Mouse (Mus musculus): ENCODE data around the gene Smarcb1. TPM values are rescaled to one million over a fixed set of nuclear protein-coding genes. Genes with fewer than 3 reads are reported as not detected.

Smarcb1 gene
- polyA plus RNA-seq, 1 experiment = 34.1 TPM

GRCm38 (mm10) chr10:75854791-75855190 lies 66.6 kb downstream of the Smarcb1 start:
- WGBS = 83% methylated on average over 6 of the region's 6 CpGs
- H3K4me1 ChIP-seq (ENCODE audit: control insufficient read depth, insufficient read depth, insufficient read length, low read length) = peaks cover 4% of the 10 kb centered on the region; the same call in 1 of the 2 replicates
- H3K27me3 ChIP-seq (ENCODE audit: control insufficient read depth, insufficient read depth, low read length) = no peaks in the 10 kb centered on the region
- TF ChIP-seq CTCF (IDR thresholded peaks at IDR 0.05; ENCODE audit: extremely low read depth, insufficient read length, insufficient replicate concordance, low read depth, low read length) (no peak), POLR2A (IDR thresholded peaks at IDR 0.05; ENCODE audit: low read depth, low read length) (no peak)
- no peak overlapping the region for H3K27ac ChIP-seq (ENCODE audit: insufficient read depth, low read depth, low read length)
- no peak overlapping the region for H3K4me3 ChIP-seq (ENCODE audit: low read depth, low read length)
- H3K36me3 ChIP-seq (ENCODE audit: control insufficient read depth, insufficient read depth, low read length) = no peaks in the 10 kb centered on the region

GRCm38 (mm10) chr10:75854096-75854495 lies 67.3 kb downstream of the Smarcb1 start:
- H3K36me3 ChIP-seq (ENCODE audit: control insufficient read depth, insufficient read depth, low read length) = no peaks in the 10 kb centered on the region
- no peak for TF ChIP-seq POLR2A (IDR thresholded peaks at IDR 0.05; ENCODE audit: low read depth, low read length)
- no peak for TF ChIP-seq CTCF (IDR thresholded peaks at IDR 0.05; ENCODE audit: extremely low read depth, insufficient read length, insufficient replicate concordance, low read depth, low read length)
- no peak overlapping the region for H3K27ac ChIP-seq (ENCODE audit: insufficient read depth, low read depth, low read length)
- no peak overlapping the region for H3K4me3 ChIP-seq (ENCODE audit: low read depth, low read length)
- peaks cover 3% of the 10 kb centered on the region; the same call in 1 of the 2 replicates for H3K4me1 ChIP-seq (ENCODE audit: control insufficient read depth, insufficient read depth, insufficient read length, low read length)
- no peaks in the 10 kb centered on the region for H3K27me3 ChIP-seq (ENCODE audit: control insufficient read depth, insufficient read depth, low read length)
- WGBS = 65% methylated on average over 5 of the region's 5 CpGs

- H3K4me1 ChIP-seq (ENCODE audit: control insufficient read depth, insufficient read depth, insufficient read length, low read length) = no peaks in the 10 kb centered on the region
- no peaks in the 10 kb centered on the region for H3K36me3 ChIP-seq (ENCODE audit: control insufficient read depth, insufficient read depth, low read length)
- no peaks in the 10 kb centered on the region for H3K27me3 ChIP-seq (ENCODE audit: control insufficient read depth, insufficient read depth, low read length)
- TF ChIP-seq CTCF (IDR thresholded peaks at IDR 0.05; ENCODE audit: extremely low read depth, insufficient read length, insufficient replicate concordance, low read depth, low read length) = peak; percentile 55; the same call in 1 of the 2 replicates
- no peak for TF ChIP-seq POLR2A (IDR thresholded peaks at IDR 0.05; ENCODE audit: low read depth, low read length)
- 12% methylated on average over 10 of the region's 10 CpGs for WGBS
- no peak overlapping the region for H3K4me3 ChIP-seq (ENCODE audit: low read depth, low read length)
- no peak overlapping the region for H3K27ac ChIP-seq (ENCODE audit: insufficient read depth, low read depth, low read length)
Measured at GRCm38 (mm10) chr10:75853452-75853851, 68.0 kb downstream of the Smarcb1 start.

- Histone ChIP-seq H3K27ac (ENCODE audit: insufficient read depth, low read depth, low read length) (no peak overlapping the region), H3K27me3 (ENCODE audit: control insufficient read depth, insufficient read depth, low read length) (no peaks in the 10 kb centered on the region), H3K4me1 (ENCODE audit: control insufficient read depth, insufficient read depth, insufficient read length, low read length) (no peaks in the 10 kb centered on the region), H3K4me3 (ENCODE audit: low read depth, low read length) (no peak overlapping the region), H3K36me3 (ENCODE audit: control insufficient read depth, insufficient read depth, low read length) (no peaks in the 10 kb centered on the region)
- 44% methylated on average over 12 of the region's 12 CpGs for WGBS
- no peak for TF ChIP-seq CTCF (IDR thresholded peaks at IDR 0.05; ENCODE audit: extremely low read depth, insufficient read length, insufficient replicate concordance, low read depth, low read length)
Measured at GRCm38 (mm10) chr10:75852539-75853125, 68.8 kb downstream of the Smarcb1 start.

GRCm38 (mm10) chr10:75851681-75852080 lies 69.7 kb downstream of the Smarcb1 start:
- Histone ChIP-seq H3K27ac (ENCODE audit: insufficient read depth, low read depth, low read length) (no peak overlapping the region), H3K27me3 (ENCODE audit: control insufficient read depth, insufficient read depth, low read length) (no peaks in the 10 kb centered on the region), H3K4me3 (ENCODE audit: low read depth, low read length) (no peak overlapping the region), H3K4me1 (ENCODE audit: control insufficient read depth, insufficient read depth, insufficient read length, low read length) (no peaks in the 10 kb centered on the region), H3K36me3 (ENCODE audit: control insufficient read depth, insufficient read depth, low read length) (no peaks in the 10 kb centered on the region)
- no peak for TF ChIP-seq CTCF (IDR thresholded peaks at IDR 0.05; ENCODE audit: extremely low read depth, insufficient read length, insufficient replicate concordance, low read depth, low read length)
- no peak for TF ChIP-seq POLR2A (IDR thresholded peaks at IDR 0.05; ENCODE audit: low read depth, low read length)
- WGBS = 76% methylated on average over 3 of the region's 3 CpGs

GRCm38 (mm10) chr10:75851076-75851475 lies 70.3 kb downstream of the Smarcb1 start:
- Histone ChIP-seq H3K4me1 (ENCODE audit: control insufficient read depth, insufficient read depth, insufficient read length, low read length) (no peaks in the 10 kb centered on the region), H3K27ac (ENCODE audit: insufficient read depth, low read depth, low read length) (no peak overlapping the region), H3K27me3 (ENCODE audit: control insufficient read depth, insufficient read depth, low read length) (no peaks in the 10 kb centered on the region), H3K4me3 (ENCODE audit: low read depth, low read length) (no peak overlapping the region), H3K36me3 (ENCODE audit: control insufficient read depth, insufficient read depth, low read length) (no peaks in the 10 kb centered on the region)
- WGBS = 55% methylated on average over 6 of the region's 6 CpGs
- no peak for TF ChIP-seq POLR2A (IDR thresholded peaks at IDR 0.05; ENCODE audit: low read depth, low read length)
- TF ChIP-seq CTCF (IDR thresholded peaks at IDR 0.05; ENCODE audit: extremely low read depth, insufficient read length, insufficient replicate concordance, low read depth, low read length) = no peak

DNA sequence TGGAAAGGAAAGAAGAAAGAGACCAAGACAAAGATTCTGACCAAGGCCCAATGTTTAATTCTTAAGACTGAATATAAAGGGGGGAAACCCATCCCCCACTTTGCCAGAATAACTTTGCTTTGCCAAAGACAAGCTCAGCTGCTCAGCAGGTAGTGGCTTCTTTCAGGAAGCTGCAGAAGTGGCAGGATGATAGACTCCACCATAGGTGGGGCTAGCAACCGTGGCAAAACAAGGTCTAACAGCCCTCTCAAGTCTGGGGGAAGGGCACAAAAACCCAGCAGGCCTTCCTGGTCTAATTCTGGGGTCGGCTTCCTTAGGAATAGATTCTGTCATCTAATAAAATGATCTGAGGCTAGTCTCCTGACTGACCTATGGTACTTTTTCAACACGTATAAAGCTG lies 73.0 kb downstream of the Smarcb1 start:
- no peak for TF ChIP-seq CTCF (IDR thresholded peaks at IDR 0.05; ENCODE audit: extremely low read depth, insufficient read length, insufficient replicate concordance, low read depth, low read length)
- TF ChIP-seq POLR2A (IDR thresholded peaks at IDR 0.05; ENCODE audit: low read depth, low read length) = no peak
- Histone ChIP-seq H3K4me3 (ENCODE audit: low read depth, low read length) (no peak overlapping the region), H3K36me3 (ENCODE audit: control insufficient read depth, insufficient read depth, low read length) (no peaks in the 10 kb centered on the region), H3K4me1 (ENCODE audit: control insufficient read depth, insufficient read depth, insufficient read length, low read length) (no peaks in the 10 kb centered on the region), H3K27ac (ENCODE audit: insufficient read depth, low read depth, low read length) (no peak overlapping the region), H3K27me3 (ENCODE audit: control insufficient read depth, insufficient read depth, low read length) (no peaks in the 10 kb centered on the region)
- 36% methylated on average over 3 of the region's 3 CpGs for WGBS

Other genes starting within 250 kb of the Smarcb1 start
- gene Cabin1, start 157.3 kb downstream of the Smarcb1 start, polyA plus RNA-seq (2012; rRNA removed) = 25.0 and 39.0 TPM in 2 replicates
- gene Ddt, start 148.2 kb downstream of the Smarcb1 start, polyA plus RNA-seq (2012; rRNA removed) = 47.3 and 67.8 TPM in 2 replicates
- gene Gm20441, start 140.7 kb downstream of the Smarcb1 start, polyA plus RNA-seq (2012; rRNA removed) = not detected in 2 replicates
- gene Gstt3, start 140.2 kb downstream of the Smarcb1 start, polyA plus RNA-seq (2012; rRNA removed) = 45.3 and 54.7 TPM in 2 replicates
- 103 and 157 TPM in 2 replicates for gene Gstt1, start 123.0 kb downstream of the Smarcb1 start, polyA plus RNA-seq (2012; rRNA removed)
- gene Gstt4, start 99.1 kb downstream of the Smarcb1 start, polyA plus RNA-seq (2012; rRNA removed) = not detected in 2 replicates
- gene Gstt2, start 84.2 kb downstream of the Smarcb1 start, polyA plus RNA-seq (2012; rRNA removed) = 68.6 and 89.9 TPM in 2 replicates
- gene Mif, start 61.4 kb downstream of the Smarcb1 start, polyA plus RNA-seq (2012; rRNA removed) = 755 and 830 TPM in 2 replicates
- gene Derl3, start 28.2 kb downstream of the Smarcb1 start, polyA plus RNA-seq (2012; rRNA removed) = 145 and 219 TPM in 2 replicates
- 799 and 1,071 TPM in 2 replicates for gene Chchd10, start 11.5 kb upstream of the Smarcb1 start, polyA plus RNA-seq (2012; rRNA removed)
- gene Mmp11, start 14.9 kb upstream of the Smarcb1 start, polyA plus RNA-seq (2012; rRNA removed) = 3.4 and 7.5 TPM in 2 replicates
- not detected in 2 replicates for gene Gm867, start 19.1 kb upstream of the Smarcb1 start, polyA plus RNA-seq (2012; rRNA removed)
- gene Vpreb3, start 21.4 kb upstream of the Smarcb1 start, polyA plus RNA-seq (2012; rRNA removed) = 16.0 and 54.3 TPM in 2 replicates
- 0.20 and 0.22 TPM in 2 replicates for gene Gm5134, start 32.9 kb upstream of the Smarcb1 start, polyA plus RNA-seq (2012; rRNA removed)
- gene Zfp280b, start 111.0 kb upstream of the Smarcb1 start, polyA plus RNA-seq (2012; rRNA removed) = 2.6 and 6.3 TPM in 2 replicates
- gene Slc5a4b, start 189.3 kb upstream of the Smarcb1 start, polyA plus RNA-seq (2012; rRNA removed) = 3.2 and 53.8 TPM in 2 replicates
- gene Slc5a4a, start 225.8 kb upstream of the Smarcb1 start, polyA plus RNA-seq (2012; rRNA removed) = 4.6 and 51.9 TPM in 2 replicates

Measured in small intestine, adult 2 months (tissue).